In genomic region chr7:141902791-141903190, GRCm38 (mm10) we compare ENCODE assay signal across 8 mouse cellular contexts. TPM values are rescaled to one million over a fixed set of nuclear protein-coding genes. Genes with fewer than 3 reads are reported as not detected.
DNase-seq lines count a peak whose midpoint lies in the region; ATAC-seq and TF ChIP-seq lines count a peak whose summit lies in the region.

No protein-coding gene starts in this region.

- TF ChIP-seq RAD21 in CH12.LX (IDR thresholded peaks at IDR 0.05; ENCODE audit: low read depth, low read length), result no peak

- TF ChIP-seq CTCF in CH12.LX (conservative IDR thresholded peaks at IDR 0.05 in 1 of 2, IDR thresholded peaks at IDR 0.05 in 1 of 2; ENCODE audit: low read depth in 2 of 2, low read length in 2 of 2), result no peak

- TF ChIP-seq POLR2A in CH12.LX (IDR thresholded peaks at IDR 0.05; ENCODE audit: low read depth, low read length), result no peak

- H3K27me3 ChIP-seq in heart, embryonic 15.5 days, result peaks cover 11% of the 10 kb centered on the region
- H3K27me3 ChIP-seq in CH12.LX (replicated peaks), result peaks cover 16% of the 10 kb centered on the region
- H3K27me3 ChIP-seq in forebrain, embryonic 10.5 days (ENCODE audit: poor library complexity, severe bottlenecking), result peaks cover 11% of the 10 kb centered on the region
- H3K27me3 ChIP-seq in limb, embryonic 10.5 days (ENCODE audit: low read depth, poor library complexity, severe bottlenecking), result peaks cover 14% of the 10 kb centered on the region

- peak overlapping the region; percentile 80 for H3K4me2 ChIP-seq in heart, embryonic 15.5 days
- peak overlapping the region; percentile 39 for H3K4me2 ChIP-seq in CH12.LX (ENCODE audit: insufficient read depth, low read depth, poor library complexity, severe bottlenecking)

- no peak for ATAC-seq in heart, embryonic 15.5 days (replicated peaks; ENCODE audit: insufficient number of reproducible peaks, insufficient read depth, low FRiP score, low read depth)
- no peak for ATAC-seq in inflammation-experienced regulatory T-cells, adult 6 months

- peak overlapping the region; percentile 65 for H3K4me3 ChIP-seq in heart, embryonic 15.5 days
- peak overlapping the region; percentile 8 to 54 (median 44) for H3K4me3 ChIP-seq in CH12.LX (replicated peaks in 1 of 3; ENCODE audit: low read depth in 2 of 3, low read length in 2 of 3, poor library complexity in 1 of 3)
- peak overlapping the region; percentile 90 for H3K4me3 ChIP-seq in forebrain, embryonic 10.5 days
- peak overlapping the region; percentile 88 for H3K4me3 ChIP-seq in limb, embryonic 10.5 days

- intact Hi-C loops in heart, postnatal 25 days (cut with DNase I), result no loop called here

- H3K9ac ChIP-seq in heart, embryonic 15.5 days, result peak overlapping the region; percentile 35; the same call in 1 of the 2 replicates
- peak overlapping the region; percentile 49; the same call in 1 of the 2 replicates for H3K9ac ChIP-seq in CH12.LX (ENCODE audit: insufficient read depth, low read depth)

- H3K27ac ChIP-seq in heart, embryonic 15.5 days, result no peak overlapping the region
- no peak overlapping the region for H3K27ac ChIP-seq in CH12.LX (ENCODE audit: insufficient read depth, low read depth)
- peak overlapping the region; percentile 92 for H3K27ac ChIP-seq in forebrain, embryonic 10.5 days
- H3K27ac ChIP-seq in limb, embryonic 10.5 days, result peak overlapping the region; percentile 90

- peaks cover 20% of the 10 kb centered on the region for H3K79me2 ChIP-seq in CH12.LX (replicated peaks; ENCODE audit: control insufficient read depth, extremely low read depth, insufficient read depth, poor library complexity, severe bottlenecking)

- H3K9me3 ChIP-seq in heart, embryonic 15.5 days (replicated peaks), result no peaks in the 10 kb centered on the region
- peaks cover 8% of the 10 kb centered on the region for H3K9me3 ChIP-seq in CH12.LX (replicated peaks; ENCODE audit: low read length)
- no peaks in the 10 kb centered on the region for H3K9me3 ChIP-seq in forebrain, embryonic 10.5 days
- no peaks in the 10 kb centered on the region for H3K9me3 ChIP-seq in limb, embryonic 10.5 days (replicated peaks)

- in situ Hi-C loops in CH12.LX (cut with MboI; ENCODE audit: low pct_ligation_motif_present, low pct_unique_long_range_greater_than_20kb, low sequenced_read_pairs), result loop anchor here (25.0 kb wide), 1 partner anchor 140 kb away; no protein-coding TSS in a partner anchor

- no peaks in the 10 kb centered on the region for H3K36me3 ChIP-seq in heart, embryonic 15.5 days
- H3K36me3 ChIP-seq in CH12.LX (replicated peaks in 1 of 2; ENCODE audit: control insufficient read depth in 1 of 2, insufficient read depth in 1 of 2, low read length in 1 of 2), result peaks cover 0 to 15% of the 10 kb centered on the region in 2 experiments
- no peaks in the 10 kb centered on the region for H3K36me3 ChIP-seq in forebrain, embryonic 10.5 days (replicated peaks)
- H3K36me3 ChIP-seq in limb, embryonic 10.5 days, result no peaks in the 10 kb centered on the region

- no peak for DNase-seq in heart, postnatal 25 days (ENCODE audit: low spot score)
- no peak for DNase-seq in CH12.LX (ENCODE audit: extremely low read depth)
- no peak for DNase-seq in forebrain, embryonic 10.5 days (ENCODE audit: extremely low spot score, low spot score)
- no peak for DNase-seq in limb, embryonic 10.5 days (ENCODE audit: low spot score)
- peak; percentile 35 for DNase-seq in right cerebral cortex, postnatal 14 days
- DNase-seq in spleen, adult 18-20 months, result no peak

- WGBS in heart, embryonic 15.5 days, result 69% methylated on average over 4 of the region's 4 CpGs
- 65% methylated on average over 4 of the region's 4 CpGs for WGBS in forebrain, embryonic 10.5 days
- 70% methylated on average over 4 of the region's 4 CpGs for WGBS in limb, embryonic 10.5 days

- dilution Hi-C loops in CH12.LX (cut with MboI; ENCODE audit: extremely low pct_ligation_motif_present, extremely low pct_unique_long_range_greater_than_20kb, low sequenced_read_pairs), result no loop called here

- peaks cover 25% of the 10 kb centered on the region for H3K4me1 ChIP-seq in heart, embryonic 15.5 days (replicated peaks)
- peaks cover 12 to 23% of the 10 kb centered on the region in 2 experiments for H3K4me1 ChIP-seq in CH12.LX (ENCODE audit: control insufficient read depth in 1 of 2, insufficient read depth in 2 of 2)
- H3K4me1 ChIP-seq in forebrain, embryonic 10.5 days, result peaks cover 29% of the 10 kb centered on the region
- H3K4me1 ChIP-seq in limb, embryonic 10.5 days, result peaks cover 16% of the 10 kb centered on the region

- TF ChIP-seq EP300 in CH12.LX (IDR thresholded peaks at IDR 0.05; ENCODE audit: low read length), result no peak

TF ChIP-seq in CH12.LX, 34 proteins besides CTCF, POLR2A, EP300 and RAD21:
- TF ChIP-seq TBP (conservative IDR thresholded peaks at IDR 0.05; ENCODE audit: low read depth, low read length) (no peak), POLR2AphosphoS2 (IDR thresholded peaks at IDR 0.05; ENCODE audit: low read depth, low read length) (no peak), PAX5 (IDR thresholded peaks at IDR 0.05; ENCODE audit: low read length) (no peak), JUND (conservative IDR thresholded peaks at IDR 0.05; ENCODE audit: low read depth, low read length) (no peak), MYC (IDR thresholded peaks at IDR 0.05; ENCODE audit: low read depth, low read length) (no peak), NELFE (IDR thresholded peaks at IDR 0.05; ENCODE audit: low read depth, low read length) (no peak), CHD1 (IDR thresholded peaks at IDR 0.05; ENCODE audit: low read depth, low read length) (no peak), MEF2A (IDR thresholded peaks at IDR 0.05; ENCODE audit: borderline replicate concordance, low read depth, low read length) (no peak), MAZ (IDR thresholded peaks at IDR 0.05; ENCODE audit: low read depth, low read length) (no peak), ZKSCAN1 (IDR thresholded peaks at IDR 0.05; ENCODE audit: borderline replicate concordance, low read depth, low read length) (no peak), E2F4 (IDR thresholded peaks at IDR 0.05; ENCODE audit: insufficient replicate concordance, low read depth, low read length) (no peak), RCOR1 (conservative IDR thresholded peaks at IDR 0.05; ENCODE audit: low read depth, low read length) (no peak)

RNA-seq across cellular contexts. Expression of gene Tollip, which starts 15.5 kb away (rescaled TPM):
- polyA plus RNA-seq in heart, embryonic 15.5 days (2015; fragmentation: Nextera tagmentation; extraction: Ambion mirVana), result 32.3 and 43.3 TPM in 2 replicates
- total RNA-seq in heart, postnatal 25 days (2021), result 10 to 100 TPM; 47.4 to 52.9 TPM
- total RNA-seq in CH12.LX (2012; rRNA removed) (16.9 and 18.8 TPM in 2 replicates), CH12.LX (2014; rRNA removed) (22.3 and 22.8 TPM in 2 replicates)
- 24.4 and 29.6 TPM in 2 replicates for polyA plus RNA-seq in CH12.LX (2012; ENCODE audit: insufficient read length, low read depth)
- polyA plus RNA-seq in forebrain, embryonic 10.5 days (2016; fragmentation: Nextera tagmentation; extraction: Ambion mirVana), result 51.2 and 53.2 TPM in 2 replicates
- 41.1 and 45.7 TPM in 2 replicates for polyA plus RNA-seq in limb, embryonic 10.5 days (2016; fragmentation: Nextera tagmentation; extraction: Ambion mirVana)
- 10 to 100 TPM; 22.0 to 25.8 (median 24.5) TPM for polyA plus RNA-seq in inflammation-experienced regulatory T-cells, adult 6 months (2017; shearing (Covaris generic))

RNA-seq across cellular contexts. Expression of gene Brsk2, which starts 46.8 kb away (rescaled TPM):
- polyA plus RNA-seq in heart, embryonic 15.5 days (2015; fragmentation: Nextera tagmentation; extraction: Ambion mirVana), result 0.43 and 0.56 TPM in 2 replicates
- total RNA-seq in heart, postnatal 25 days (2021), result under 1 TPM in 1 of 2 experiments, not detected in 1; 0.22 TPM
- total RNA-seq in CH12.LX (2012; rRNA removed) (10.7 and 10.9 TPM in 2 replicates), CH12.LX (2014; rRNA removed) (5.3 and 5.4 TPM in 2 replicates)
- 8.8 and 11.0 TPM in 2 replicates for polyA plus RNA-seq in CH12.LX (2012; ENCODE audit: insufficient read length, low read depth)
- polyA plus RNA-seq in forebrain, embryonic 10.5 days (2016; fragmentation: Nextera tagmentation; extraction: Ambion mirVana), result 6.0 and 6.7 TPM in 2 replicates
- polyA plus RNA-seq in limb, embryonic 10.5 days (2016; fragmentation: Nextera tagmentation; extraction: Ambion mirVana), result 0.43 and 0.64 TPM in 2 replicates
- polyA plus RNA-seq in inflammation-experienced regulatory T-cells, adult 6 months (2017; shearing (Covaris generic)), result under 1 TPM; 0.34 to 0.75 (median 0.39) TPM

Comparison
In these comparisons a context has a peak if more than half of its experiments do, and no peak if none do; other contexts are left out.
1. H3K27ac ChIP-seq: peak in forebrain, embryonic 10.5 days (single experiment) and limb, embryonic 10.5 days (single experiment); none in heart, embryonic 15.5 days (single experiment) and CH12.LX (single experiment).
2. Peak in every context shown above with its lines, with median percentiles within 50 percentile points of each other: H3K4me3 ChIP-seq.